In the genomic region with DNA sequence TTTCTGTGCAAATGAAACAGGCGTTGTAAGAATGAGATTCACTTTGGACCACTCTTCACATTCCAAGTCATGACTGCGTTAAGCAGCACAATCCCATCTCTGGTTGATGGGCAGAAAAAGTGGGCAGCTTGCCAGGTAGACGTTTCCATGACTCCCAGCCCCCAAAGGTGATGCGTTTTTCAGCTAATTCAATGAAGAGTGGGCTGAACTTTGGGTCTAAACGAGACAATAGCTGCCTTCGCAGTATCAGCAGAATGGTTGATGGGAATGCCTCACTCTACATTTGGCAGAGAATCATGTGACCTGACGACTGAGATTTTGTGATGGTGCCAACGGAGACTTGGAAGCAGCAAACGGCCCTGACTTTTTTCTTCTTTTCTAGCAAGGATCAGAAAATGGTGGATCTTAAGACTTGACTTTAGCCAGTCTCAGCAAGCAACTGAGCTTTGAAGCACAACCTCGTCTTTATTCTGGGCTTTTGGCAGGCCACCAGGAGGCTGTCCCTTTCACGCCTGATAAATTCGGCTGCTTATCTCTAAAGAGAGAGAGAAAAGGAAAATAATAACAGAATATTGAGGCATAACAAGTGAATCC, we compare ENCODE assay signal across 8 mouse cellular contexts. TPM values are rescaled to one million over a fixed set of nuclear protein-coding genes. Genes with fewer than 3 reads are reported as not detected.
DNase-seq lines count a peak whose midpoint lies in the region; ATAC-seq and TF ChIP-seq lines count a peak whose summit lies in the region.

No protein-coding gene starts in this region.

- 0 out of 2 replicates have a peak, but pooled peaks have one; percentile 12 for TF ChIP-seq EP300 in lung, postnatal 0 days (IDR thresholded peaks at IDR 0.05)

- H3K9ac ChIP-seq in embryonic facial prominence, embryonic 12.5 days = no peak overlapping the region
- peak overlapping the region; percentile 34; the same call in 1 of the 2 replicates for H3K9ac ChIP-seq in heart, embryonic 14.5 days (ENCODE audit: low read length)
- H3K9ac ChIP-seq in lung, postnatal 0 days (replicated peaks; ENCODE audit: low read depth) = no peak overlapping the region; the same call in 1 of the 2 replicates

- no peaks in the 10 kb centered on the region for H3K9me3 ChIP-seq in embryonic facial prominence, embryonic 12.5 days
- no peaks in the 10 kb centered on the region for H3K9me3 ChIP-seq in embryonic facial prominence, embryonic 10.5 days
- no peaks in the 10 kb centered on the region for H3K9me3 ChIP-seq in forebrain, embryonic 10.5 days
- H3K9me3 ChIP-seq in heart, embryonic 14.5 days (ENCODE audit: control insufficient read depth, low read length) = 0 out of 2 replicates have a peak, but pooled peaks cover 4% of the 10 kb centered on the region
- no peaks in the 10 kb centered on the region for H3K9me3 ChIP-seq in lung, postnatal 0 days (ENCODE audit: low read length)

- WGBS in embryonic facial prominence, embryonic 12.5 days = 54% methylated on average over 12 of the region's 12 CpGs
- 73% methylated on average over 12 of the region's 12 CpGs for WGBS in embryonic facial prominence, embryonic 10.5 days
- WGBS in forebrain, embryonic 10.5 days = 72% methylated on average over 12 of the region's 12 CpGs
- WGBS in heart, embryonic 14.5 days = 16% methylated on average over 12 of the region's 12 CpGs
- WGBS in lung, postnatal 0 days = 33% methylated on average over 12 of the region's 12 CpGs
- WGBS in thymus, adult 2 months = 89% methylated on average over 12 of the region's 12 CpGs

- ATAC-seq in embryonic facial prominence, embryonic 12.5 days (ENCODE audit: insufficient number of reproducible peaks, insufficient read depth, low FRiP score, low TSS enrichment) = no peak
- no peak for ATAC-seq in heart, embryonic 14.5 days (ENCODE audit: insufficient number of reproducible peaks, insufficient read depth, low FRiP score, low read depth)
- peak; percentile 66 for ATAC-seq in lung, postnatal 0 days

- DNase-seq in embryonic facial prominence, embryonic 10.5 days (ENCODE audit: low spot score) = no peak
- no peak for DNase-seq in forebrain, embryonic 10.5 days (ENCODE audit: extremely low spot score, low spot score)
- peak; percentile 80 for DNase-seq in layer of hippocampus, adult 11-12 months (ENCODE audit: low spot score)
- DNase-seq in lung, postnatal 0 days (ENCODE audit: low spot score) = peak; percentile 74
- DNase-seq in right cerebral cortex, adult 18-20 months = peak; percentile 64
- no peak for DNase-seq in thymus, adult 2 months

- no peak overlapping the region for H3K4me3 ChIP-seq in embryonic facial prominence, embryonic 12.5 days
- no peak overlapping the region for H3K4me3 ChIP-seq in embryonic facial prominence, embryonic 10.5 days
- H3K4me3 ChIP-seq in forebrain, embryonic 10.5 days = no peak overlapping the region
- H3K4me3 ChIP-seq in heart, embryonic 14.5 days (ENCODE audit: control insufficient read depth in 1 of 2, insufficient read depth in 1 of 2, low read depth in 1 of 2, low read length in 2 of 2) = peak overlapping the region; percentile 27 to 31
- H3K4me3 ChIP-seq in lung, postnatal 0 days (ENCODE audit: low read depth, low read length) = peak overlapping the region; percentile 30
- no peak overlapping the region for H3K4me3 ChIP-seq in thymus, adult 2 months (ENCODE audit: control insufficient read depth, insufficient read depth, low read length)

- TF ChIP-seq CTCF in lung, postnatal 0 days (IDR thresholded peaks at IDR 0.05) = no peak
- no peak for TF ChIP-seq CTCF in thymus, adult 2 months (IDR thresholded peaks at IDR 0.05; ENCODE audit: borderline replicate concordance, control insufficient read depth, extremely low read depth, insufficient read depth, low read length, poor library complexity)

- H3K27me3 ChIP-seq in embryonic facial prominence, embryonic 12.5 days = no peaks in the 10 kb centered on the region
- no peaks in the 10 kb centered on the region for H3K27me3 ChIP-seq in embryonic facial prominence, embryonic 10.5 days (replicated peaks; ENCODE audit: low read depth, poor library complexity, severe bottlenecking)
- H3K27me3 ChIP-seq in forebrain, embryonic 10.5 days (ENCODE audit: poor library complexity, severe bottlenecking) = no peaks in the 10 kb centered on the region
- no peaks in the 10 kb centered on the region for H3K27me3 ChIP-seq in heart, embryonic 14.5 days (ENCODE audit: control insufficient read depth, insufficient read depth, low read length)
- no peaks in the 10 kb centered on the region for H3K27me3 ChIP-seq in lung, postnatal 0 days (replicated peaks; ENCODE audit: insufficient read depth, low read length)
- H3K27me3 ChIP-seq in thymus, adult 2 months (ENCODE audit: control insufficient read depth, insufficient read depth, low read length) = no peaks in the 10 kb centered on the region

- H3K4me2 ChIP-seq in embryonic facial prominence, embryonic 12.5 days (replicated peaks) = no peak overlapping the region
- H3K4me2 ChIP-seq in heart, embryonic 14.5 days (ENCODE audit: low read length) = peak overlapping the region; percentile 63
- H3K4me2 ChIP-seq in lung, postnatal 0 days (replicated peaks; ENCODE audit: low read depth, low read length) = peak overlapping the region; percentile 40

- H3K27ac ChIP-seq in embryonic facial prominence, embryonic 12.5 days = 0 out of 2 replicates have a peak overlapping the region, but pooled peaks have one; percentile 41
- H3K27ac ChIP-seq in embryonic facial prominence, embryonic 10.5 days (replicated peaks) = no peak overlapping the region; the same call in 1 of the 2 replicates
- H3K27ac ChIP-seq in forebrain, embryonic 10.5 days = peak overlapping the region; percentile 20; the same call in 1 of the 2 replicates
- H3K27ac ChIP-seq in heart, embryonic 14.5 days (replicated peaks in 1 of 2; ENCODE audit: control insufficient read depth in 1 of 2, insufficient read depth in 1 of 2, low read depth in 2 of 2, low read length in 2 of 2) = peak overlapping the region; percentile 59 to 73
- peak overlapping the region; percentile 54 for H3K27ac ChIP-seq in lung, postnatal 0 days (ENCODE audit: low read length)
- no peak overlapping the region for H3K27ac ChIP-seq in thymus, adult 2 months (ENCODE audit: control insufficient read depth, insufficient read depth, low read length)

- H3K36me3 ChIP-seq in embryonic facial prominence, embryonic 12.5 days = 0 out of 2 replicates have a peak, but pooled peaks cover 2% of the 10 kb centered on the region
- H3K36me3 ChIP-seq in embryonic facial prominence, embryonic 10.5 days (replicated peaks) = peaks cover 3% of the 10 kb centered on the region; the same call in 1 of the 2 replicates
- H3K36me3 ChIP-seq in forebrain, embryonic 10.5 days (replicated peaks) = no peaks in the 10 kb centered on the region
- H3K36me3 ChIP-seq in heart, embryonic 14.5 days (ENCODE audit: control insufficient read depth, insufficient read depth, low read length) = peaks cover 8% of the 10 kb centered on the region; the same call in 1 of the 2 replicates
- no peaks in the 10 kb centered on the region for H3K36me3 ChIP-seq in lung, postnatal 0 days (ENCODE audit: insufficient read depth, low read length)
- H3K36me3 ChIP-seq in thymus, adult 2 months (ENCODE audit: control insufficient read depth, insufficient read depth, low read length) = no peaks in the 10 kb centered on the region

- TF ChIP-seq POLR2A in thymus, adult 2 months (IDR thresholded peaks at IDR 0.05; ENCODE audit: control insufficient read depth, extremely low read depth, insufficient read depth, low read length, poor library complexity) = no peak

- H3K4me1 ChIP-seq in embryonic facial prominence, embryonic 12.5 days = peaks cover 14% of the 10 kb centered on the region; the same call in 1 of the 2 replicates
- peaks cover 11% of the 10 kb centered on the region for H3K4me1 ChIP-seq in embryonic facial prominence, embryonic 10.5 days
- peaks cover 16% of the 10 kb centered on the region for H3K4me1 ChIP-seq in forebrain, embryonic 10.5 days
- peaks cover 10 to 21% of the 10 kb centered on the region in 2 experiments for H3K4me1 ChIP-seq in heart, embryonic 14.5 days (ENCODE audit: control insufficient read depth in 2 of 2, insufficient read depth in 2 of 2, low read length in 2 of 2)
- H3K4me1 ChIP-seq in lung, postnatal 0 days (ENCODE audit: insufficient read depth, low read depth, low read length) = no peaks in the 10 kb centered on the region
- no peaks in the 10 kb centered on the region for H3K4me1 ChIP-seq in thymus, adult 2 months (replicated peaks; ENCODE audit: control insufficient read depth, insufficient read depth, low read length)

RNA-seq across cellular contexts. Expression of gene Gm11146, which starts 8.0 kb away (rescaled TPM):
- polyA plus RNA-seq in embryonic facial prominence, embryonic 12.5 days (2016; fragmentation: Nextera tagmentation; extraction: Ambion mirVana) = not detected in 2 replicates
- not detected in 2 replicates for polyA plus RNA-seq in embryonic facial prominence, embryonic 10.5 days (2016; fragmentation: Nextera tagmentation; extraction: Ambion mirVana)
- polyA plus RNA-seq in forebrain, embryonic 10.5 days (2016; fragmentation: Nextera tagmentation; extraction: Ambion mirVana) = not detected in 2 replicates
- not detected in 2 replicates for polyA plus RNA-seq in heart, embryonic 14.5 days (2014; fragmentation: Nextera tagmentation; extraction: Ambion mirVana)
- polyA plus RNA-seq in lung, postnatal 0 days (2015; fragmentation: Nextera tagmentation; extraction: Ambion mirVana) = not detected in 2 replicates
- not detected in 2 replicates for polyA plus RNA-seq in thymus, adult 2 months (2012; rRNA removed)

Comparison
In these comparisons a context has a peak if more than half of its experiments do, and no peak if none do; other contexts are left out.
1. H3K27ac ChIP-seq: peak in embryonic facial prominence, embryonic 12.5 days (single experiment), forebrain, embryonic 10.5 days (single experiment), heart, embryonic 14.5 days (2 of 2) and lung, postnatal 0 days (single experiment); none in embryonic facial prominence, embryonic 10.5 days (single experiment) and thymus, adult 2 months (single experiment).
2. H3K4me3 ChIP-seq: peak in heart, embryonic 14.5 days (2 of 2) and lung, postnatal 0 days (single experiment); none in embryonic facial prominence, embryonic 12.5 days (single experiment), embryonic facial prominence, embryonic 10.5 days (single experiment), forebrain, embryonic 10.5 days (single experiment) and thymus, adult 2 months (single experiment).
3. DNase-seq: peak in layer of hippocampus, adult 11-12 months (single experiment), lung, postnatal 0 days (single experiment) and right cerebral cortex, adult 18-20 months (single experiment); none in embryonic facial prominence, embryonic 10.5 days (single experiment), forebrain, embryonic 10.5 days (single experiment) and thymus, adult 2 months (single experiment).